Mouse (Mus musculus) duodenum, adult 2 months (tissue): ENCODE measurements around the gene Tgm4. TPM values are rescaled to one million over a fixed set of nuclear protein-coding genes. Genes with fewer than 3 reads are reported as not detected.

Experiments
- polyA plus RNA-seq: library from polyadenylated mRNA; depleted of rRNA; stranded (reverse); fragments of >200 nt; gene quantifications from 2 replicates; pipeline ENCODE4 v1.2.3, GENCODE M21; 2012; ENCODE audit warnings: low replicate concordance; rRNA removed

The Tgm4 gene
- polyA plus RNA-seq: not detected in 2 replicates

GRCm38 (mm10) chr9:123034426-123034825 lies at the start of gene Tgm4:
Gene Tgm4 (plus strand): TSS chr9:123034726.

DNA sequence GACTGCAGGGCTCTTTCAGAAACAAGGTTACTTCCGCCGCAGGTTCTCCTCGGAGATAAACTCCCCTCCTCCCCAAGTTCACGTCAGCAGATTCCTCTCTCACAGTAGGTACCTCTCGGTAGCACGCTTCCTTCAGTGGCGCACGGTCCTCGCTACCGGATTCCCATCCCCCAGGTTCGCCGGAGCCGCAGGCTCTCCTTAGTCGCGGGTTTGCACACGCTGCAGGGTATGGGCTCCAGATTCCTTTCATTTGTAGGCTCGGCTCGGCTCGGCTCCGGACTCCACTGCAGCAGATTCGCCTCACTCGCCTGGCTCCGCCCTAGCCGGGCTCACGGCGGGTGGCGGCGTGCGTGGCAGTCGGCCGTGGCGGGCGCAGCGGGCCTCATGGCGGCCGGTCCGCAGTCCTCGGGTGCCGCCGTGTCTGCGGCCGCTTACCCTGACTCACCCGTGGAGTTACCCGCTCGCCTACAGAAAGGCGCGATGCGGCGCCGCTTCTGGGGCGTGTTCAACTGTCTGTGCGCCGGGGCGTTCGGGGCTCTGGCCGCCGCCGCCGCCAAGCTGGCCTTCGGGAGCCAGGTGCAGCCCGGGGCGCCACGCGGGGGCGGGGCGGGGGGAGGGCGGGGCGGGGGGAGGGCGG lies 13.4 kb upstream of the Tgm4 start, which contains the start of gene Tmem42:
Tmem42 (plus strand) TSS at position 332 of the 637 bp plus-strand sequence.

GRCm38 (mm10) chr9:123112805-123113521 lies 78.4 kb downstream of the Tgm4 start, which contains the start of the genes Zdhhc3 and Exosc7:
Gene Zdhhc3 (minus strand): TSS chr9:123113205.
Gene Exosc7 (plus strand): TSS chr9:123113215.

Other genes with a start within 250 kb of the Tgm4 start
- gene Tcaim, start 229.2 kb upstream of the Tgm4 start, polyA plus RNA-seq: 0.79 and 1.1 TPM in 2 replicates
- gene Gm35549, start 190.7 kb upstream of the Tgm4 start, polyA plus RNA-seq: not detected in 2 replicates
- 2.0 and 7.3 TPM in 2 replicates for gene Zfp445, start 168.7 kb upstream of the Tgm4 start, polyA plus RNA-seq
- 0.71 and 1.2 TPM in 2 replicates for gene Zkscan7, start 149.0 kb upstream of the Tgm4 start, polyA plus RNA-seq
- 0.05 TPM in 1 of 2 replicates, not detected in the other for gene Zfp105, start 111.7 kb upstream of the Tgm4 start, polyA plus RNA-seq
- gene 1110059G10Rik, start 83.7 kb upstream of the Tgm4 start, polyA plus RNA-seq: 0.69 and 1.1 TPM in 2 replicates
- 0.51 and 0.92 TPM in 2 replicates for gene Kif15, start 83.7 kb upstream of the Tgm4 start, polyA plus RNA-seq
- gene Tmem42, start 13.4 kb upstream of the Tgm4 start, polyA plus RNA-seq: 8.5 and 11.1 TPM in 2 replicates
- 149 and 287 TPM in 2 replicates for gene Zdhhc3, start 78.5 kb downstream of the Tgm4 start, polyA plus RNA-seq
- gene Exosc7, start 78.5 kb downstream of the Tgm4 start, polyA plus RNA-seq: 4.8 and 9.9 TPM in 2 replicates
- 39.9 and 40.1 TPM in 2 replicates for gene Clec3b, start 116.2 kb downstream of the Tgm4 start, polyA plus RNA-seq
- gene Cdcp1, start 181.3 kb downstream of the Tgm4 start, polyA plus RNA-seq: 14.5 and 21.6 TPM in 2 replicates
- 23.6 and 62.7 TPM in 2 replicates for gene Tmem158, start 226.0 kb downstream of the Tgm4 start, polyA plus RNA-seq